In genomic region chr8:65110285-65110691, GRCm38 (mm10) we compare ENCODE assay signal across 9 mouse cellular contexts. TPM values are rescaled to one million over a fixed set of nuclear protein-coding genes. Genes with fewer than 3 reads are reported as not detected.
DNase-seq lines count a peak whose midpoint lies in the region; ATAC-seq and TF ChIP-seq lines count a peak whose summit lies in the region.
"Had no signal": no experiment of that assay in that cellular context is flagged by ENCODE, and none has a peak within 500 bp of the region (broad histone marks: within the 10 kb centered on the region; RNA-seq: fewer than 3 reads in every experiment).

No protein-coding gene starts in this region.

- no peaks in the 10 kb centered on the region for H3K79me2 ChIP-seq in MEL (ENCODE audit: control insufficient read depth, insufficient read depth, low read length, poor library complexity)

- no peak overlapping the region for H3K27ac ChIP-seq in MEL (ENCODE audit: control insufficient read depth, low read depth, low read length)
- H3K27ac ChIP-seq in bone marrow macrophage, adult 2 months (ENCODE audit: insufficient read depth, low read depth, low read length) = no peak overlapping the region
- no peak overlapping the region for H3K27ac ChIP-seq in embryonic facial prominence, embryonic 15.5 days (replicated peaks)
- H3K27ac ChIP-seq: limb, embryonic 12.5 days had no signal

- 0 out of 2 replicates have a peak, but pooled peaks have one; percentile 29 for ATAC-seq in embryonic facial prominence, embryonic 15.5 days (ENCODE audit: insufficient number of reproducible peaks, low FRiP score, low TSS enrichment, low read depth)
- ATAC-seq in hematopoietic stem cell, adult 5-6 weeks (replicated peaks in 1 of 2; ENCODE audit: insufficient read depth in 1 of 2, low FRiP score in 2 of 2, low TSS enrichment in 1 of 2, low read depth in 1 of 2, poor library complexity in 2 of 2, severe bottlenecking in 2 of 2) = peak; percentile 71 to 72

- peak; percentile 35 for TF ChIP-seq RAD21 in MEL (IDR thresholded peaks at IDR 0.05; ENCODE audit: low read depth, low read length)

- H3K4me3 ChIP-seq in MEL (ENCODE audit: control insufficient read depth in 1 of 2, insufficient read depth in 1 of 2, low read depth in 2 of 2, low read length in 2 of 2) = no peak overlapping the region
- H3K4me3 ChIP-seq in bone marrow macrophage, adult 2 months (ENCODE audit: insufficient read depth, low read length) = no peak overlapping the region
- no peak overlapping the region for H3K4me3 ChIP-seq in embryonic facial prominence, embryonic 15.5 days (replicated peaks)
- H3K4me3 ChIP-seq: limb, embryonic 12.5 days had no signal

- peak; percentile 46 to 72 (median 59) for TF ChIP-seq CTCF in MEL (IDR thresholded peaks at IDR 0.05 in 2 of 3, conservative IDR thresholded peaks at IDR 0.05 in 1 of 3; ENCODE audit: control insufficient read depth in 1 of 3, insufficient read depth in 1 of 3, low read depth in 2 of 3, low read length in 3 of 3, poor library complexity in 1 of 3, severe bottlenecking in 1 of 3)
- TF ChIP-seq CTCF in bone marrow macrophage, adult 2 months (IDR thresholded peaks at IDR 0.05; ENCODE audit: low read depth, low read length) = peak; percentile 77

- 32% methylated on average over 5 of the region's 5 CpGs for WGBS in embryonic facial prominence, embryonic 15.5 days

- H3K9ac ChIP-seq in MEL (ENCODE audit: control insufficient read depth, low read depth, low read length, poor library complexity, severe bottlenecking) = no peak overlapping the region
- no peak overlapping the region for H3K9ac ChIP-seq in embryonic facial prominence, embryonic 15.5 days
- H3K9ac ChIP-seq: limb, embryonic 12.5 days had no signal

- no peaks in the 10 kb centered on the region for H3K36me3 ChIP-seq in MEL (ENCODE audit: control insufficient read depth in 1 of 2, insufficient read depth in 2 of 2, low read length in 2 of 2)
- H3K36me3 ChIP-seq in embryonic facial prominence, embryonic 15.5 days = no peaks in the 10 kb centered on the region
- H3K36me3 ChIP-seq: limb, embryonic 12.5 days had no signal

- no peak for TF ChIP-seq POLR2A in MEL (IDR thresholded peaks at IDR 0.05; ENCODE audit: control insufficient read depth in 1 of 2, insufficient read depth in 1 of 2, low read depth in 1 of 2, low read length in 2 of 2, poor library complexity in 1 of 2)
- TF ChIP-seq POLR2A in bone marrow macrophage, adult 2 months (IDR thresholded peaks at IDR 0.05; ENCODE audit: borderline replicate concordance, low read depth, low read length) = no peak

- peak; percentile 39 for DNase-seq in MEL (ENCODE audit: low read depth, low spot score)
- DNase-seq in layer of hippocampus, adult 18-20 months (ENCODE audit: low spot score in 2 of 2) = peak; percentile 50 to 84
- peak; percentile 73 for DNase-seq in lung, postnatal 10 days
- peak; percentile 81 for DNase-seq in retina, postnatal 1 day
- DNase-seq in urinary bladder, postnatal 4 days (ENCODE audit: low spot score in 2 of 2) = peak; percentile 37 to 72

- no peaks in the 10 kb centered on the region for H3K27me3 ChIP-seq in MEL (ENCODE audit: control insufficient read depth in 1 of 2, insufficient read depth in 2 of 2, low read length in 2 of 2)
- no peaks in the 10 kb centered on the region for H3K27me3 ChIP-seq in embryonic facial prominence, embryonic 15.5 days
- H3K27me3 ChIP-seq: limb, embryonic 12.5 days had no signal

- H3K9me3 ChIP-seq in MEL (replicated peaks; ENCODE audit: insufficient read depth, low read length) = no peaks in the 10 kb centered on the region
- H3K9me3 ChIP-seq in embryonic facial prominence, embryonic 15.5 days (replicated peaks) = no peaks in the 10 kb centered on the region
- H3K9me3 ChIP-seq: limb, embryonic 12.5 days had no signal

- no peak overlapping the region for H3K4me2 ChIP-seq in embryonic facial prominence, embryonic 15.5 days (replicated peaks)
- H3K4me2 ChIP-seq: limb, embryonic 12.5 days had no signal

- H3K4me1 ChIP-seq in MEL (ENCODE audit: control insufficient read depth in 1 of 2, insufficient read depth in 2 of 2, low read length in 2 of 2) = no peaks in the 10 kb centered on the region
- no peaks in the 10 kb centered on the region for H3K4me1 ChIP-seq in bone marrow macrophage, adult 2 months (ENCODE audit: control insufficient read depth, insufficient read depth, low read length)
- no peaks in the 10 kb centered on the region for H3K4me1 ChIP-seq in embryonic facial prominence, embryonic 15.5 days
- H3K4me1 ChIP-seq: limb, embryonic 12.5 days had no signal

- no peak for TF ChIP-seq EP300 in MEL (IDR thresholded peaks at IDR 0.05; ENCODE audit: low read depth in 1 of 2, low read length in 2 of 2)

TF ChIP-seq in MEL, 35 proteins besides CTCF, POLR2A, EP300 and RAD21:
- TF ChIP-seq SIN3A (IDR thresholded peaks at IDR 0.05; ENCODE audit: low read length) (no peak), SMC3 (IDR thresholded peaks at IDR 0.05; ENCODE audit: low read depth, low read length) (peak; percentile 60)

RNA-seq across cellular contexts. Expression of gene BC030870, which starts 19.1 kb away (rescaled TPM):
- total RNA-seq in MEL (2012; rRNA removed) = not detected in 2 replicates
- polyA plus RNA-seq in MEL (2012; ENCODE audit: insufficient read depth in 1 of 2, insufficient read length in 2 of 2, low read depth in 1 of 2, low replicate concordance in 2 of 2, missing spikeins in 1 of 2) = not detected
- not detected in 2 replicates for polyA plus RNA-seq in bone marrow macrophage, adult 2 months (2012; ENCODE audit: insufficient read depth, insufficient read length, missing spikeins)
- 0.11 and 0.18 TPM in 2 replicates for polyA plus RNA-seq in embryonic facial prominence, embryonic 15.5 days (2015; fragmentation: Nextera tagmentation; extraction: Ambion mirVana)
- total RNA-seq in hematopoietic stem cell, adult 5-6 weeks (2017) = not detected in 2 replicates
- total RNA-seq in layer of hippocampus, adult 18-20 months (2021) = not detected
- polyA plus RNA-seq: limb, embryonic 12.5 days had no signal

RNA-seq across cellular contexts. Expression of gene Gm10663, which starts 35.5 kb away (rescaled TPM):
- total RNA-seq in MEL (2012; rRNA removed) = not detected in 2 replicates
- not detected for polyA plus RNA-seq in MEL (2012; ENCODE audit: insufficient read depth in 1 of 2, insufficient read length in 2 of 2, low read depth in 1 of 2, low replicate concordance in 2 of 2, missing spikeins in 1 of 2)
- polyA plus RNA-seq in bone marrow macrophage, adult 2 months (2012; ENCODE audit: insufficient read depth, insufficient read length, missing spikeins) = not detected in 2 replicates
- not detected in 2 replicates for polyA plus RNA-seq in embryonic facial prominence, embryonic 15.5 days (2015; fragmentation: Nextera tagmentation; extraction: Ambion mirVana)
- not detected in 2 replicates for total RNA-seq in hematopoietic stem cell, adult 5-6 weeks (2017)
- not detected for total RNA-seq in layer of hippocampus, adult 18-20 months (2021)
- polyA plus RNA-seq: limb, embryonic 12.5 days had no signal
